Mouse (Mus musculus): ENCODE data around the gene Ankra2. TPM values are rescaled to one million over a fixed set of nuclear protein-coding genes. Genes with fewer than 3 reads are reported as not detected.
A peak's percentile ranks its signal among the peaks of the same experiment; 100 is the strongest.

The Ankra2 gene
- polyA plus RNA-seq, 1 experiment from 2014 or later, result 79.0 TPM

DNA sequence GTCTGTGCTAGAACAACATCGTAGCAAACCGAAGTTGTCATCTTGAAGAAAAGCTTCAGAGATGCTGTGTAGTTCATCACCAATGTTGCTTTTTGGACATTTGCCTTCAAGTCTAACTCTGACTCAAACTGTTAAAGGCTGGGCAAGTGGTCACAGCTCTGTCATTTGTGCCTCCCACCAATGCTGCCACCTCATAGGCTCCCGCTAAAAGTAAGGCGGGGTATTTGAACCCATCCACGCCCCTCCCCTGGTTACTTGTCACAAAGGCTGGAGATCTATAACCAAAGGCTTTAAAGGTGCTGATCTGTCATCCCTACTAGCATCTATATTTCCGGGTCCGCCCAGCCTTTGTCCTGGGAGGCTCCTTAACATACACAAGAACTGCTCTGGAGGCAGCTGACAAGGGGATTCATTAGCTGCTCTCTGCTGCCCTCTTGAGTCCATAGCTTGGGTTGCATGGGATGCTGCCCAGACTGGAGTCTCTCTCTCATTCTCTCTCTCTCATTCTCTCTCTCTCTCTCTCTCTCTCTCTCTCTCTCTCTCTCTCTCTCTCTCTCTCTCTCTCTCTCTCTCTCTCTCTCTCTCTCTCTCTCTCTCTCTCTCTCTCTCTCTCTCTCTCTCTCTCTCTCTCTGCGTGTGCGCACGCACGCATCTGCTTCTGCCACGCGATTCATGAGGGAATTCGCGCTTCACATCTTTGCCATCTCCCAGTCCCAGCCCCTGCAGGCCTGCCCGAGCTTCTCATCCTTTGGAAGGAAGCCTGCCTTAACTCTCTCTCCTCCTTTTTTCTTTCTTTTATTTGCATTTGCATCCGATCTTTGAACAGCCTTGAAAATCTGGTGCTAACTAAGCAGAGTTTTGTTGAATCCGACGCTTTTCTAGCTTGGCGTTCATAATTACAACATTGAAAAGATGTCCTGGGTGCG, 36.2 kb downstream of the Ankra2 start:
- H3K4me3 ChIP-seq, result peak overlapping the region; percentile 11
- 55% methylated on average over 21 of the region's 21 CpGs for WGBS
- H3K9ac ChIP-seq, result no peak overlapping the region
- ATAC-seq (replicated peaks), result peak; percentile 87
- no peaks in the 10 kb centered on the region for H3K9me3 ChIP-seq
- no peaks in the 10 kb centered on the region for H3K36me3 ChIP-seq (replicated peaks)
- no peaks in the 10 kb centered on the region for H3K4me1 ChIP-seq
- peak overlapping the region; percentile 33 for H3K4me2 ChIP-seq
- H3K27me3 ChIP-seq (replicated peaks), result no peaks in the 10 kb centered on the region
- no peak overlapping the region; the same call in 1 of the 2 replicates for H3K27ac ChIP-seq

GRCm38 (mm10) chr13:98305257-98305656, 42.4 kb downstream of the Ankra2 start:
- no peak overlapping the region for H3K4me3 ChIP-seq

GRCm38 (mm10) chr13:98306393-98306792, 43.5 kb downstream of the Ankra2 start:
- 28% methylated on average over 5 of the region's 5 CpGs for WGBS
- Histone ChIP-seq H3K4me1 (peaks cover 4% of the 10 kb centered on the region; the same call in 1 of the 2 replicates), H3K4me2 (no peak overlapping the region), H3K27ac (peak overlapping the region; percentile 43; the same call in 1 of the 2 replicates), H3K9me3 (no peaks in the 10 kb centered on the region), H3K36me3 (replicated peaks) (peaks cover 18% of the 10 kb centered on the region), H3K27me3 (replicated peaks) (no peaks in the 10 kb centered on the region), H3K9ac (no peak overlapping the region), H3K4me3 (no peak overlapping the region)
- peak; percentile 44; the same call in 1 of the 2 replicates for ATAC-seq (replicated peaks)

More at GRCm38 (mm10) chr13:98305257-98305656, 42.4 kb downstream of the Ankra2 start:
- Histone ChIP-seq H3K9ac (no peak overlapping the region), H3K36me3 (replicated peaks) (peaks cover 7% of the 10 kb centered on the region), H3K27ac (no peak overlapping the region), H3K4me2 (no peak overlapping the region), H3K9me3 (no peaks in the 10 kb centered on the region), H3K4me1 (peaks cover 4% of the 10 kb centered on the region; the same call in 1 of the 2 replicates), H3K27me3 (replicated peaks) (no peaks in the 10 kb centered on the region)
- 90% methylated on average over 9 of the region's 9 CpGs for WGBS
- ATAC-seq (replicated peaks), result no peak

DNA sequence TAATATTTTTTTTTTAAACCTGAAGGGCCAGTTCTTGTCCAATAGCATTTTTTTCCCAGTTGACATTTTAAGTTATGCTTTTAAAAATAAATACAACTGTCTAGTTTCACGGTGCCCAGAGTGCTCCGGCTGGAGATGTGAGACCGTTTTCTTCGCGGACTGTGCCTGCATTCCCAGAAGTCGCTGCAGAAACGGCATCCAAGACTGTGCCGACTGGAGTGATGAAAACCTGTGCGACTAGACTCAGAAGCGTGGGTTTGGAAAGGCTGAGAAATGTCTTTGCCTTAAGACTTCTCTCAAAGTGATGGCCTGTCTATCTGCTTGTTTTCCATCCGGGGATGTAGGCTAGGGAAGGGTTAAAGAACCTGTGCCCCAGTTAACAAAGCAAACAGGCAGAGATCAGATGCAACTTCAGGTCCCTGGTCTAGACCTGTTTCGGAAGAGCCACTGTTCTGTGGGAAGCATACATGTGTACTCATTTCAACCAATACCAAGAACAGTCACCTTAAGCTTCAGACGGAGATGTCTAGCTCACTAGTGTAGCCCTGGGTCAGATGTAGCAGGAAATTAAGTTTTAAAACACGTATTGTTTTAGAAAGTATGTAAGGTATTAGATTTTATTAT, 44.1 kb downstream of the Ankra2 start:
- H3K9me3 ChIP-seq, result no peaks in the 10 kb centered on the region
- no peak overlapping the region for H3K4me3 ChIP-seq
- peaks cover 23% of the 10 kb centered on the region for H3K36me3 ChIP-seq (replicated peaks)
- no peak overlapping the region for H3K4me2 ChIP-seq
- H3K9ac ChIP-seq, result no peak overlapping the region
- ATAC-seq (replicated peaks), result peak; percentile 29; the same call in 1 of the 2 replicates
- 0 out of 2 replicates have a peak overlapping the region, but pooled peaks have one; percentile 14 for H3K27ac ChIP-seq
- WGBS, result 56% methylated on average over 14 of the region's 14 CpGs
- H3K27me3 ChIP-seq (replicated peaks), result no peaks in the 10 kb centered on the region
- peaks cover 4% of the 10 kb centered on the region; the same call in 1 of the 2 replicates for H3K4me1 ChIP-seq

DNA sequence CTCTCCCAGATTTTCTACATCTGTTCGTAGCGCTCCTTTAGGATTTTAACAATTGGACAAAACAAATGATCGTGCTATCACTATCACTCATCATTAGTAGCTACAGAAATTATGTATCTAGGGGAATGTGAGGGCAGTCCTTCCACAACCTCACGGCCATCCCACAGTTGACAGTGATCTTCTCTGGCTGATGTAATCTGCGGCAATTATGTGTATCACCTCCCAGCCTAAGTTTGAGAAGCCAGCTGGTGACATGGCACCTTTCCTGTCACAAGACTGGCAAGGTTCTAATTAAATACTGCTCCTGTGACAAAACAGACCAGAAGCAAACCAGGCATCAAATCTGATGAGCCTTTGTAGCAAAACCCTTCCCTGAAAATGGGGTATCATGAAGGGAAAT, 45.1 kb downstream of the Ankra2 start:
- Histone ChIP-seq H3K27ac (no peak overlapping the region), H3K4me1 (peaks cover 4% of the 10 kb centered on the region; the same call in 1 of the 2 replicates), H3K27me3 (replicated peaks) (no peaks in the 10 kb centered on the region), H3K36me3 (replicated peaks) (peaks cover 32% of the 10 kb centered on the region), H3K4me3 (no peak overlapping the region), H3K9me3 (no peaks in the 10 kb centered on the region), H3K9ac (no peak overlapping the region), H3K4me2 (no peak overlapping the region)
- 83% methylated on average over 5 of the region's 5 CpGs for WGBS
- ATAC-seq (replicated peaks), result no peak

DNA sequence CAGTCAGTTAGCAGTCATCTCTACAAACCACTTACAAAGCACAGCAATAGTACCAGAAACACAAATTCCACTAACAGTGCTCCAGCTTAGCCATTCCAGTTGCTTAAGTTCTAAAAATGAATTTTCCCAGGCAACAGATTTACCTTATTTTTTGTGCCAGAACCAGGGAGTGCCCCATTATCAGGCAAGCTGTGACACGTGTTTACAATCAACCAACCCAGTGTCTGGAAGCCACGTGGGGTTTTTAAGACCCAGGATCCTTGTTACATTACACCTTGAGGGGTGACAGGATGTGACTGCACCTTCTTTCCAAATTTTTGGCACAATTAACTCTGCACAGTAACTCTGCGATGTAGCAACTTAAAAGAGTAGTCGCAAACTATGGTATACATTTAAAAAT, 45.9 kb downstream of the Ankra2 start:
- Histone ChIP-seq H3K4me3 (no peak overlapping the region), H3K36me3 (replicated peaks) (peaks cover 32% of the 10 kb centered on the region), H3K9ac (no peak overlapping the region), H3K27ac (no peak overlapping the region), H3K27me3 (replicated peaks) (no peaks in the 10 kb centered on the region), H3K4me1 (peaks cover 4% of the 10 kb centered on the region; the same call in 1 of the 2 replicates), H3K4me2 (no peak overlapping the region), H3K9me3 (no peaks in the 10 kb centered on the region)
- ATAC-seq (replicated peaks), result no peak
- 90% methylated on average over 4 of the region's 4 CpGs for WGBS

DNA sequence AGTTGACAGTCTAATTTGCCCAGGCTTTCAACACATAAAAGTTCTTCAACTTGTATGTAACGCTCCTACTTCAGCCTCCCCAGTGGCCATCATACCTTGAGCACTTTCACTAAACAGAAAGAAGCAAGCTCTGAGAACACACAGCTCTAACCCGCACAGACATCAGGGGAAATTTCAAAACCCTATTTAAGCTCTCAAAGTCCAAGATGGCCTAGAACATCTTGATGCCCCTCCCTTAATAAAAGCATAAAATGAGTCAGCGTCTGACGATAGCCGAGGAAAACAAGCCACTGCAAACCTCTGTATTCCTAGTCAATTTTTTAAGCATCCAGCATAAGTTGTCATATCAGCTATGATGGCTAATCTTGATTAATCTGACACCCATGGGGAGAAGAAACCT, 48.7 kb downstream of the Ankra2 start:
- H3K9me3 ChIP-seq, result no peaks in the 10 kb centered on the region
- no peak for ATAC-seq (replicated peaks)
- no peak overlapping the region for H3K4me2 ChIP-seq
- no peak overlapping the region for H3K9ac ChIP-seq
- no peaks in the 10 kb centered on the region for H3K27me3 ChIP-seq (replicated peaks)
- no peak overlapping the region for H3K4me3 ChIP-seq
- 94% methylated on average over 5 of the region's 5 CpGs for WGBS
- peaks cover 32% of the 10 kb centered on the region for H3K36me3 ChIP-seq (replicated peaks)
- no peak overlapping the region for H3K27ac ChIP-seq
- H3K4me1 ChIP-seq, result peaks cover 21% of the 10 kb centered on the region

GRCm38 (mm10) chr13:98313631-98314030, 50.8 kb downstream of the Ankra2 start:
- H3K9ac ChIP-seq, result no peak overlapping the region
- H3K27ac ChIP-seq, result no peak overlapping the region
- H3K9me3 ChIP-seq, result no peaks in the 10 kb centered on the region
- H3K4me3 ChIP-seq, result no peak overlapping the region
- peaks cover 32% of the 10 kb centered on the region for H3K36me3 ChIP-seq (replicated peaks)
- no peak overlapping the region for H3K4me2 ChIP-seq
- no peak for ATAC-seq (replicated peaks)
- no peaks in the 10 kb centered on the region for H3K27me3 ChIP-seq (replicated peaks)
- peaks cover 25% of the 10 kb centered on the region for H3K4me1 ChIP-seq
- 81% methylated on average over 7 of the region's 7 CpGs for WGBS

GRCm38 (mm10) chr13:98315124-98315523, 52.2 kb downstream of the Ankra2 start:
- ATAC-seq (replicated peaks), result no peak
- Histone ChIP-seq H3K9me3 (no peaks in the 10 kb centered on the region), H3K9ac (no peak overlapping the region), H3K4me1 (peaks cover 25% of the 10 kb centered on the region), H3K27ac (no peak overlapping the region), H3K36me3 (replicated peaks) (peaks cover 27% of the 10 kb centered on the region; the same call in 1 of the 2 replicates), H3K27me3 (replicated peaks) (no peaks in the 10 kb centered on the region), H3K4me3 (no peak overlapping the region), H3K4me2 (peak overlapping the region; percentile 63; the same call in 1 of the 2 replicates)
- 75% methylated on average over 4 of the region's 4 CpGs for whole genome bisulfite sequencing

DNA sequence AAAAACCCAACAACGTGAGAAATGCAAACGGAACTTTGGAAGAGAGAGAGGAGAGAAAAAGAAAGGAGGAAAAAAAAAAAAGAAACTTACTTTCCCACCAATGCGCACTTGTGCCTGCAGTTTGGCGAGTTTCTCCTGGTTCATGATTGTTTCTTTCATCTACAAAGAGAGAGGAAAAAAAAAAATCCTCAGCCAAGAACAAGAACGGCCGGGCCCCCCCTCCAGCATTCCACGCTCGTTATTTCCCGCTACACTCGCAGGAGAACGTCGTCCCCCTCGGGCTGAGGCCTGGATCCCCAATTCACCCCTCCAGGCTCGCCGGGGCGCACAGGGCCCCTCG, 53.2 kb downstream of the Ankra2 start:
- ATAC-seq (replicated peaks), result no peak
- H3K4me1 ChIP-seq, result peaks cover 25% of the 10 kb centered on the region
- WGBS, result 0% methylated on average over 17 of the region's 17 CpGs
- no peaks in the 10 kb centered on the region for H3K27me3 ChIP-seq (replicated peaks)
- peak overlapping the region; percentile 81 for H3K27ac ChIP-seq
- H3K9me3 ChIP-seq, result no peaks in the 10 kb centered on the region
- peak overlapping the region; percentile 73 for H3K9ac ChIP-seq
- H3K4me2 ChIP-seq, result peak overlapping the region; percentile 63
- peaks cover 18% of the 10 kb centered on the region; the same call in 1 of the 2 replicates for H3K36me3 ChIP-seq (replicated peaks)
- peak overlapping the region; percentile 70 for H3K4me3 ChIP-seq

DNA sequence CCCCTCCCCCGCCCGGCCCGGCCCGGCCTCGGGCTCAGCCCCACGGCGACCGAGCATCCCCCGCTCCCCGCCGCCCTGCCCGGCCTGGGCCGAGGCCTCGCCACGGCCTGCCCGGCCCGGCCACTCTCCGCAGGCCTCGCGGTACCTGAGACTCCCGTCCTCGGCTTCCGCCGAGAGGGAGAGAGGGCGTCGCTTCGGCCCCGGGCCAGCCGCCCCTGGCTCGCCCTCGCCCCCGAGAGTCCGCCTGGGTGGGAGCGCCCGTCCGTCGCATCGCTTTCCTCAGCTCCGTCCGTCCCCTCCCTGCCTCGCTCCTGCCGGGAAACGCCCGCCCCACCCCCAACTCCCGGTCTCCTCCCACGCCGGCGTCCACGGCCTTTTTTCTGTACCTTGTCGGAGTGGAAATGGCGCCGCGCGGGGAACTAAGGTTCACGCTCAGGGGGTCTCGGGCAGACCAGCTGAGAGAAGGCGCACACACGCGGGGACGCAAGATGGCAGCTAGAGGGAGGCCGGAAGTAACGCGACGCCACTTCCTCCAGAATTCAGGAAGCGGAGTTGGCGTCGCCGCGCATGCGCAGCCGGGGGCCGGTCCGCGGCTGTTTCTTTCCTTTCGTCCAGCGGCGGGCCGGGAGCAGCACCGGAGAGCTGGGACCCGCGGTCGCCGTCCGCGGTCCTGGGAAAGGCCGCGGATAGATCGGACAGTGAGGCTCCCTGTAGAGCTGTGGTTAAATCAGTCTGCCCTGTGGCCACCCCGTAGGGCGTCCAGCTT, 53.8 kb downstream of the Ankra2 start, which contains the start of gene Btf3:
Gene Btf3 (minus strand): TSS at position 527 of the 766 bp plus-strand sequence.
- Histone ChIP-seq H3K9me3 (no peaks in the 10 kb centered on the region), H3K27ac (peak within 1 kb of the TSS; percentile 81), H3K9ac (peak within 1 kb of the TSS; percentile 73), H3K4me2 (peak within 1 kb of the TSS; percentile 63), H3K27me3 (replicated peaks) (no peaks in the 10 kb centered on the region), H3K4me3 (peak within 1 kb of the TSS; percentile 70), H3K36me3 (replicated peaks) (peaks cover 12% of the 10 kb centered on the region; the same call in 1 of the 2 replicates), H3K4me1 (peaks cover 25% of the 10 kb centered on the region)
- peak; percentile 95 for ATAC-seq (replicated peaks)
- WGBS, result under 1% methylated on average over 90 of the region's 90 CpGs
